Mouse (Mus musculus) hindbrain, embryonic 14.5 days (tissue): ENCODE data around the gene Kirrel2. TPM values are rescaled to one million over a fixed set of nuclear protein-coding genes. Genes with fewer than 3 reads are reported as not detected.
"Not testable (repeated sequence)": the region's sequence is repeated elsewhere in the genome, so short reads cannot be mapped to it uniquely, and the experiment has no call there.

ENCODE experiments used
- ATAC-seq: fragments of 200-750 bp; cut with Nextera tagmentation; 2 replicates; pipeline ENCODE4 v1.8.0; 2017; ENCODE audit warnings: moderate number of reproducible peaks, mild to moderate bottlenecking, moderate TSS enrichment, moderate library complexity; ENCODE audit not compliant: low FRiP score
- DNase-seq: peaks from one replicate; pipeline ENCODE4 v3.0.0-alpha.2; 2015; ENCODE audit warnings: low spot score
- H3K27ac ChIP-seq: fragments of 300-500 bp; sonication (generic); 2 replicates; pipeline ENCODE4 v1.5.1; 2014; ENCODE audit warnings: mild to moderate bottlenecking, moderate library complexity
- H3K27me3 ChIP-seq: fragments of 300-500 bp; sonication (generic); 2 replicates; pipeline ENCODE4 v1.6.1; 2014; ENCODE audit warnings: mild to moderate bottlenecking, low read length, mixed read lengths; ENCODE audit not compliant: control insufficient read depth, insufficient read depth
- H3K36me3 ChIP-seq: fragments of 300-500 bp; sonication (generic); replicated peaks from 2 replicates; pipeline ENCODE4 v1.6.1; 2014; ENCODE audit not compliant: control insufficient read depth, insufficient read depth
- H3K4me1 ChIP-seq: fragments of 300-500 bp; sonication (generic); replicated peaks from 2 replicates; pipeline ENCODE4 v1.6.1; 2014; ENCODE audit warnings: antibody characterized with exemption, low read length, mixed read lengths; ENCODE audit not compliant: control insufficient read depth, insufficient read depth
- H3K4me2 ChIP-seq: fragments of 300-500 bp; sonication (generic); replicated peaks from 2 replicates; pipeline ENCODE4 v1.6.1; 2014; ENCODE audit warnings: mild to moderate bottlenecking, moderate library complexity
- H3K4me3 ChIP-seq: fragments of 300-500 bp; sonication (generic); replicated peaks from 2 replicates; pipeline ENCODE4 v1.5.1; 2014; ENCODE audit warnings: mild to moderate bottlenecking, low read length
- H3K9ac ChIP-seq: fragments of 300-500 bp; sonication (generic); 2 replicates; pipeline ENCODE4 v1.6.1; 2014
- H3K9me3 ChIP-seq: fragments of 300-500 bp; sonication (generic); 2 replicates; pipeline ENCODE4 v1.6.1; 2016; ENCODE audit warnings: low read length; ENCODE audit not compliant: control insufficient read depth
- WGBS: fragments of 180-500 bp; shearing (Covaris S2); extraction: QIAGEN DNeasy Blood & Tissue Kit; methylation state at CpG from one replicate; pipeline ENCODE4 v1.1.7; 2014; 5-methylcytosine and 5-hydroxymethylcytosine counted together
- polyA plus RNA-seq: library from polyadenylated mRNA; unstranded; fragments of >200 nt; fragmentation: Nextera tagmentation; extraction: Ambion mirVana; gene quantifications from 2 replicates; pipeline ENCODE4 v1.2.1, GENCODE M21; 2014

Kirrel2 gene
- polyA plus RNA-seq, 1 experiment from 2014 or later = 1.8 TPM

DNA sequence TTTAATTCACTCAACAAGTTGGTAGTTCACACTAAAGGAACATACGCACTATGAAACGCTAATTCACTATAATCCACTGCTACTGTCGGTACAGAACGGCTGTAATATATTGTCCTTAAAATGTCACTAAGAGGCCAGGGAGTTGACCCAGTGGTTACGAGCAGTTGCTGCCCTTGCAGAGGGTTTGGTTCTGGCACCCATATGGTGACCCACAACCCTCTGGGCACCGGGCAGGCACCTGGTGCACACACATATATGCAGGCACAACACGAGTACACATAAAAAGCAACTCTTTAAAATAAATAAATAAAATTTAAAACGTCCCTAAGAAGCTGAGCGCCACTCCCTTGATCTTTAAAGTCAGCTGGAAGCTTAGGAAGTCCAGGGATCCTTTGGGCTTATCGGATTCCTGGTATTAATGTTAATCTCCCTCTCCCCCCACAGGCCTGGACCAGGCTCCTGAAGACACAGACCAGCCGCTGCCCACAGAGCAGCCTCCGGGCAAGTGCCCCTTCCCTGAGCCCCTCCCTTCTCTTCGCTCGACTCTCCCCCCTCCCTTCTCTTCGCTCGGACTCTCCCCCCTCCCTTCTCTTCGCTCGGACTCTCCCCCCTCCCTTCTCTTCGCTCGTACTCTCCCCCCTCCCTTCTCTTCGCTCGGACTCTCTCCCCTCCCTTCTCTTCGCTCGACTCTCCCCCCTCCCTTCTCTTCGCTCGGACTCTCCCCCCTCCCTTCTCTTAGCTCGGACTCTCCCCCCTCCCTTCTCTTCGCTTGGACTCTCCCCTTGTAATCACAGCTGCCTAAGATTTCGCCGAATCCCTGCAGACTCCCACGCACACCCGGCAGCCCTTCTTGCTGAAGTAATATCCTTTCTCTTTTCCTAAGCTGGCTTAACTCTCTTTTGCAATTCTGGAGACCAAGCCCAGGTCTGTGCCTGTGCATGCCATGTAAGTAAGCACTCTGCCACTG is 20.2 kb upstream of the Kirrel2 start:
- no peaks in the 10 kb centered on the region for H3K4me1 ChIP-seq
- no peaks in the 10 kb centered on the region for H3K9me3 ChIP-seq
- H3K27ac ChIP-seq = no peak overlapping the region; the same call in 1 of the 2 replicates
- peak overlapping the region; percentile 29 for H3K4me3 ChIP-seq
- DNase-seq = peak; percentile 58
- peak overlapping the region; percentile 57 for H3K4me2 ChIP-seq
- no peak for ATAC-seq
- H3K36me3 ChIP-seq = no peaks in the 10 kb centered on the region
- H3K27me3 ChIP-seq = no peaks in the 10 kb centered on the region
- peak overlapping the region; percentile 51 for H3K9ac ChIP-seq
- 8% methylated on average over 30 of the region's 32 CpGs for WGBS

DNA sequence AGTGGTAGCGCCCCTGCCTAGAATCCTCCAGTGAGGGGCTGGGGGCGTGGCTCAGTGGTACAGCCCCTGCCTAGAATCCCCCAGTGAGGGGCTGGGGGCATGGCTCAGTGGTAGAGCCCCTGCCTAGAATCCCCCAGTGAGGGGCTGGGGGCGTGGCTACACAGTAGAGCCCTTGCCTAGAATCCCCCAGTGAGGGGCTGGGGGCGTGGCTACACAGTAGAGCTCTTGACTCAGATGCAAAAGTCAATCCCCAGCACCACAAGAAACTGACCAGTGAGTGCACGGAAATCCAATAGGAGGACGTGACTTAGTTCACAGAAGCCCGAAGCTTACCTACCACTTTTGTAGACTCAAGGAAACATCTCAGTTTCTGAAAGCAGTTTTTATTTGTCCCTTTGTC is 18.6 kb upstream of the Kirrel2 start:
- not testable (repeated sequence) for H3K4me1 ChIP-seq, H3K4me3 ChIP-seq, DNase-seq, H3K9me3 ChIP-seq, H3K4me2 ChIP-seq, H3K9ac ChIP-seq, H3K27me3 ChIP-seq, ATAC-seq, H3K27ac ChIP-seq, H3K36me3 ChIP-seq
- 89% methylated on average over 7 of the region's 7 CpGs for WGBS

DNA sequence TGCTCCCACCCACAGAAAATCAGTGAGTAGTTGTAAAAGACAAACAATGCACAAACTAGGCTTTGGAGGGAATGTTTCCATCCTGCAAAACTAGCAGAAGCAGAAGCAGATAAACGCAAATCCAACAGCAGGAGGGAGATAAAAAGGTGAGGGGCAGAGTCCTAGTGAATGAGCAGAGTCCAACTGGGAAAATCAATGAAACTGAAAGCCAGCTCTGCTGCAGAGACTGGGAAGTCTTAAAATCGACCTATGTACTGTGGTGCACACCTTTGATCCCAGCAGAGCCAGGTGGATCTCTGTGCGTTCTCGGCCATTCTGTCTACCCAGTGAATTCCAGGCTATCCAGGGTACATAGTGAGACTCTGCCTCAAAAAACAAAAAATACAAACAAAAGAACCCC is 17.5 kb upstream of the Kirrel2 start:
- ATAC-seq (no peak), DNase-seq (no peak)
- H3K9ac ChIP-seq = no peak overlapping the region
- WGBS = 73% methylated on average over 4 of the region's 4 CpGs
- H3K4me3 ChIP-seq = no peak overlapping the region
- no peaks in the 10 kb centered on the region for H3K27me3 ChIP-seq
- no peaks in the 10 kb centered on the region for H3K9me3 ChIP-seq
- no peaks in the 10 kb centered on the region for H3K36me3 ChIP-seq
- H3K4me2 ChIP-seq = no peak overlapping the region
- no peak overlapping the region for H3K27ac ChIP-seq
- no peaks in the 10 kb centered on the region for H3K4me1 ChIP-seq

DNA sequence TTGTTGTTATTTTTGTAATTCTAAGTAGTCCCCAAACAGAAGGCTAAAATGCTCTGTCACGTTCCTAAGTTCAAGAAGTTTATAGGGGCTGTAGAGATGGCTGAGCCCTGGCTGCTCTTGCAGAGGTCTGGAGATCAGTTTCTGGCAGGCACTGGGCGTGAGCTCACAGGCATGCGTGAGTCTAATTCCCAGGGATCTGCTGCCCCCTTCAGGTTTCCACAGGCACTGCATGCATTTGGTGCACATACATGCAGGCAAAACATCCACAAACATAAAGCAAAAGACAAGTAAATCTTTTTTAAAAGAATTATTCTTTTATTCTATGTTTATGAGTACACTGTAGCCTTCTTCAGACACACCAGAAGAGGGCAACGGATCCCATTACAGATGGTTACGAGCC is 14.9 kb upstream of the Kirrel2 start:
- Histone ChIP-seq H3K4me1 (no peaks in the 10 kb centered on the region), H3K4me2 (no peak overlapping the region), H3K9me3 (no peaks in the 10 kb centered on the region), H3K4me3 (no peak overlapping the region), H3K27ac (no peak overlapping the region), H3K9ac (no peak overlapping the region), H3K27me3 (peaks cover 12% of the 10 kb centered on the region), H3K36me3 (no peaks in the 10 kb centered on the region)
- ATAC-seq = no peak
- WGBS = 49% methylated on average over 5 of the region's 5 CpGs
- DNase-seq = no peak

DNA sequence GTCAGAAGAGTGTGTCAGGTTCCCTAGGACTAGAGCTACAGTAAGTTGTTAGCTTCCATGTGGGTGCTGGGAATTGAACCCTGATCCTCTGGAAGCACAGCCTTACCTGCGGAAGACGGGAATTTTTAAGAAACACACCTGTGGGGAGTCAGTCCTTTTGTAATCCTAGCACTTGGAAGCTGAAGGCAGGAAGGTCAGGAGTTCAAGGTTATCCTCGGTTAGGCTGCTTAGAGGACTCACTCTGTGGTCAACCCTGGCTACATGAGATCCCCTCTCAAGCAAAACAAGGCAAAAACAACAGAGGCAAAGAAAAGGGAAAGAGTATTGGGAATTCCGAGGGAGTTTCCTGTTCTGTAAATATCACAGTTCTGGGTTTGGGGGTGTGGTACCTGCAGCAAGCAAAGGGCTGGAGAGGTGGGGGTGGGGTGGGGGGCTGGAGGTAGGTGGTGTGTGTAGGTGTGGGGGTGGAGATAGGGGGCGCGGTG is 7.4 kb upstream of the Kirrel2 start:
- no peak for ATAC-seq
- DNase-seq = no peak
- Histone ChIP-seq H3K27ac (no peak overlapping the region), H3K9ac (no peak overlapping the region), H3K4me2 (no peak overlapping the region), H3K4me1 (no peaks in the 10 kb centered on the region), H3K4me3 (no peak overlapping the region), H3K9me3 (no peaks in the 10 kb centered on the region), H3K27me3 (peaks cover 83% of the 10 kb centered on the region), H3K36me3 (no peaks in the 10 kb centered on the region)
- WGBS = 15% methylated on average over 6 of the region's 6 CpGs

DNA sequence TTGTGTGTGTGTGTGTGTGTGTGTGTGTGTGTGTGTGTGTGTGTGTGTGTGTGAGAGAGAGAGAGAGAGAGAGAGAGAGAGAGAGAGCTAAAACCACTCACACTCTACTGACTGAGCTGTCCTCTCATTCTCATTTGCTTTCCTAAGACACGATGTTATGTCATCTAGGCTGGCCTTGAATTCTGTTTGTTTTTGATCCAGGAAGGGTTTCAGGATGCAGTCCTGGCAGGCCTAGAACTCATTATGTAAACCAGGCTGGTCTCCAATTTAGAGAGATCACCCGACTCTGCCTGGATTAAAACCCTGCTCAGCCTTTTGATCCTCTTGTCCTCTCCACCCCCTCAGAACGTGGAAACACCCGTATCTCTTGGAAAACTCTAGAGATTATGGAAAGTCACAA is 6.5 kb upstream of the Kirrel2 start:
- H3K9ac ChIP-seq = no peak overlapping the region
- DNase-seq (no peak), ATAC-seq (no peak)
- 24% methylated on average over 4 of the region's 4 CpGs for WGBS
- H3K27me3 ChIP-seq = peaks cover 87% of the 10 kb centered on the region
- H3K4me3 ChIP-seq = no peak overlapping the region
- no peaks in the 10 kb centered on the region for H3K36me3 ChIP-seq
- no peaks in the 10 kb centered on the region for H3K9me3 ChIP-seq
- H3K27ac ChIP-seq = no peak overlapping the region
- H3K4me1 ChIP-seq = no peaks in the 10 kb centered on the region
- H3K4me2 ChIP-seq = no peak overlapping the region

DNA sequence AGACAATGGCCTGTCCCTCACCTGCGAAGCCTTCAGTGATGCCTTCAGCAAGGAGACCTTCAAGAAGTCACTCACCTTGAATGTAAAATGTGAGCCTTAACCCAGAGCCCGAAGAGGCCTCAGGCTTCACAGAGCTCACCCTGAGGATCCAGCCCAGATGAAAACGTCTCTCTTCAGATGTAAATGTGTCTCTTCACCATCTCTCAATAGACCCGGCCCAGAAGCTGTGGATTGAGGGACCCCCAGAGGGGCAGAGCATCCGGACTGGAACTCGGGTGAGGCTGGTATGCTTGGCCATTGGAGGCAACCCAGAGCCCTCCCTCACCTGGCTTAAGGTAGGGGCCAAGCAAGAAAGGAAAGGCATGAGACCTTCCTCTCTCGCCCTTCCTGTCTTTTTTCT is 6.1 kb upstream of the Kirrel2 start:
- Histone ChIP-seq H3K4me3 (no peak overlapping the region), H3K9ac (no peak overlapping the region), H3K4me1 (no peaks in the 10 kb centered on the region), H3K27ac (no peak overlapping the region), H3K4me2 (no peak overlapping the region), H3K36me3 (no peaks in the 10 kb centered on the region), H3K27me3 (peaks cover 86% of the 10 kb centered on the region), H3K9me3 (no peaks in the 10 kb centered on the region)
- DNase-seq (no peak), ATAC-seq (no peak)
- 20% methylated on average over 7 of the region's 7 CpGs for WGBS

DNA sequence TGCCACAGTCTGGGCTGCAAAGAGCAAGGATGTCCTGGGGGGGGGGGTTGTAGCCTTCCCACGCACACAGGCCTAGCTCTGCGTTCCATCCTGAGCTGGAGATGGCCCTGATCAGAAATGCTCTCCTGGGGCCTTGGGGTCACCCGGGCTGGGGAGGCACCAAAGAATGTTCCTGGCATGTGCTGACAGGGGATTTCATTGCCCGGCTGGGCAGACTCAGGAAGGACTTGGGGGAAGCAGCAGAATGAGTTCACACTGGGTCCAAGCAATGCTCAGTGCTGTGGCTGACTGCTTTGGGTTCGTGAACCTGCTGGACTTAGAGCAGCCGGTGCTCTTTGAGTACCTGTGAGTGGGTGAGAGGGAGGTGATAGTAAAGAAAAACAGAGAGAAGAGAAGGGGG is 2.0 kb upstream of the Kirrel2 start:
- Histone ChIP-seq H3K9ac (no peak overlapping the region), H3K4me3 (no peak overlapping the region), H3K27me3 (peaks cover 79% of the 10 kb centered on the region), H3K9me3 (no peaks in the 10 kb centered on the region), H3K27ac (no peak overlapping the region), H3K4me1 (peaks cover 22% of the 10 kb centered on the region), H3K4me2 (no peak overlapping the region), H3K36me3 (no peaks in the 10 kb centered on the region)
- 25% methylated on average over 6 of the region's 6 CpGs for WGBS
- ATAC-seq = no peak
- DNase-seq = no peak

DNA sequence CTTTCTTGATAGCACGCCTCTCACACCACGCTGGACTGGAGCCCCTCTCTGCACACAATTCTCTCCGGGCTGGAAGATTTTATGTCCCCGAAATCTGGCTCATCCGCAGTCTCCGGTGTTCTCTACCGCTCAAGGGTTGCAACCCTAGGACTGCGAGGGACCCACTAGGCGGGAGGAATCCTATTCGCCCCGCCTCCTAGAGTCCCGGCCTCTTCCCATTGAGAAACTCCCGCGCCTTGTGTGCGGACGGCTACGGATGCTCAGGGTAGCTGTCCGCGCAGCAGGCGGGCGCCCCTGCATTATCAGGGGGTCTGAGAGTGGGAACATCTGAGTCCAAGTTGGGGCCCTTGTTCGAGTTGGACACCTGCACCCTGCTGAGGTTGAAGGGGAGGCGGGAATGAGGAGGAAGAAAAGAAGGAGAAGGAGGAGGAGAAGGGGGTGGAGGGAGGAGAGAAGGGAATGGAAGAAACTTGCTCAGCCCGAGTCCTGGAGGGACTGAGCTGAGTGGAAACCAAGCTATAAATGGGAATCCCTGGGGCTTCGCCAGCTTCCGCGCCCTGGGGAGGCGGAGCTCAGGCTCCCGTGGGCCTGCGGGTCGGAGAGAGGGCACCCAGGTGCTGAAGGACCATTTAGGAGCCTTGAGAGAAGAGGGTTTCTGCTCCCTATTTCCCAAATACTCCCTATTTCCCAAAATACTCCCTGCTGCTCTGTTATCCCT is 420 bp downstream of the Kirrel2 start:
- H3K27ac ChIP-seq = no peak overlapping the region
- ATAC-seq (peak; percentile 35; the same call in 1 of the 2 replicates), DNase-seq (no peak)
- H3K27me3 ChIP-seq = peaks cover 82% of the 10 kb centered on the region
- H3K36me3 ChIP-seq = no peaks in the 10 kb centered on the region
- peak overlapping the region; percentile 22 for H3K4me3 ChIP-seq
- WGBS = under 1% methylated on average over 30 of the region's 31 CpGs
- peak overlapping the region; percentile 52 for H3K4me2 ChIP-seq
- peaks cover 22% of the 10 kb centered on the region for H3K4me1 ChIP-seq
- H3K9me3 ChIP-seq = no peaks in the 10 kb centered on the region
- peak overlapping the region; percentile 41 for H3K9ac ChIP-seq
